Mouse (Mus musculus) small intestine, adult 2 months (tissue): Measurements from ENCODE around the gene Arid2. TPM values are rescaled to one million over a fixed set of nuclear protein-coding genes. Genes with fewer than 3 reads are reported as not detected.
A peak's percentile ranks its signal among the peaks of the same experiment; 100 is the strongest.
"Not testable (repeated sequence)": the region's sequence is repeated elsewhere in the genome, so short reads cannot be mapped to it uniquely, and the experiment has no call there.

Experiments
- H3K27ac ChIP-seq: fragments of 200-500 bp; 2 replicates; pipeline ENCODE4 v1.5.1; 2012; ENCODE audit warnings: low read depth, low read length, control low read depth, inconsistent platforms; ENCODE audit not compliant: insufficient read depth
- H3K27me3 ChIP-seq: fragments of 200-500 bp; 2 replicates; pipeline ENCODE4 v1.6.1; 2012; ENCODE audit warnings: mild to moderate bottlenecking, moderate library complexity, low read length, inconsistent platforms; ENCODE audit not compliant: control insufficient read depth, insufficient read depth
- H3K36me3 ChIP-seq: fragments of 200-500 bp; 2 replicates; pipeline ENCODE4 v1.6.1; 2012; ENCODE audit warnings: mild to moderate bottlenecking, low read length, control low read depth, inconsistent platforms; ENCODE audit not compliant: control insufficient read depth, insufficient read depth
- H3K4me1 ChIP-seq: fragments of 200-500 bp; 2 replicates; pipeline ENCODE4 v1.6.1; 2012; ENCODE audit warnings: low read length, inconsistent platforms, mixed read lengths; ENCODE audit not compliant: control insufficient read depth, insufficient read depth, insufficient read length
- H3K4me3 ChIP-seq: fragments of 200-500 bp; 2 replicates; pipeline ENCODE4 v1.5.1; 2012; ENCODE audit warnings: low read depth, mild to moderate bottlenecking, control low read depth, inconsistent platforms, low read length, moderate library complexity
- CTCF ChIP-seq: fragments of 200-500 bp; IDR thresholded peaks from 2 replicates; pipeline ENCODE4 v1.5.1; 2012; ENCODE audit warnings: low read depth, mild to moderate bottlenecking, control low read depth, inconsistent platforms, low read length, moderate library complexity, mixed read lengths; ENCODE audit not compliant: insufficient replicate concordance, insufficient read length; ENCODE audit errors: extremely low read depth
- POLR2A ChIP-seq: fragments of 200-500 bp; IDR thresholded peaks from 2 replicates; pipeline ENCODE4 v1.6.1; 2012; ENCODE audit warnings: low read depth, mild to moderate bottlenecking, control low read depth, inconsistent platforms, low read length, moderate library complexity
- WGBS: fragments of 180-500 bp; shearing (Covaris S2); methylation state at CpG from one replicate; pipeline ENCODE4 v1.1.7; 2018; 5-methylcytosine and 5-hydroxymethylcytosine counted together
- polyA plus RNA-seq: library from polyadenylated mRNA; depleted of rRNA; stranded (reverse); fragments of >200 nt; gene quantifications from 2 replicates; pipeline ENCODE4 v1.2.3, GENCODE M21; 2012

Arid2 gene
- polyA plus RNA-seq, 1 experiment, result 12.3 TPM

- no peak for TF ChIP-seq CTCF
- no peak for TF ChIP-seq POLR2A
- peak overlapping the region; percentile 80 for H3K27ac ChIP-seq
- 40% methylated on average over 7 of the region's 7 CpGs for WGBS
- H3K4me1 ChIP-seq, result peaks cover 13% of the 10 kb centered on the region; the same call in 1 of the 2 replicates
- peaks cover 2% of the 10 kb centered on the region; the same call in 1 of the 2 replicates for H3K36me3 ChIP-seq
- no peak overlapping the region for H3K4me3 ChIP-seq
- no peaks in the 10 kb centered on the region for H3K27me3 ChIP-seq
Observed at GRCm38 (mm10) chr15:96325726-96326328, 38.5 kb downstream of the Arid2 start.

DNA sequence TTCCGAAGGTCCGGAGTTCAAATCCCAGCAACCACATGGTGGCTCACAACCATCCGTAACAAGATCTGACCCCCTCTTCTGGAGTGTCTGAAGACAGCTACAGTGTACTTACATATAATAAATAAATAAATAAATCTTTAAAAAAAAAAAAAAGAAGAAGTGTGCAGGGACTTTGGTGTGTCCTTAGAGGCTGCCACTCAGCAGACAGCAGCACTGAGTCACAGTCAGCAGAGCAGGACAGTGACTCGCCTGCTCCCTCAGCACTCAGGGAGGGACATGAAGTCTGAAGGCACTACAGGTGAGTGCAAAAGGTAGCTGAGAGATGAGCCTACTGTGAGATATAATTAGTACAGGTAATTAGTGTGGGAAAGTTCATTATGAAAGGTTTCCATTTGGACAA lies 41.4 kb downstream of the Arid2 start:
- peaks cover 13% of the 10 kb centered on the region; the same call in 1 of the 2 replicates for H3K4me1 ChIP-seq
- not testable (repeated sequence) for H3K4me3 ChIP-seq, H3K27ac ChIP-seq, H3K27me3 ChIP-seq, H3K36me3 ChIP-seq
- 92% methylated on average over 4 of the region's 4 CpGs for WGBS

GRCm38 (mm10) chr15:96330536-96330935 lies 43.2 kb downstream of the Arid2 start:
- H3K4me3 ChIP-seq, result no peak overlapping the region
- TF ChIP-seq POLR2A (no peak), CTCF (no peak)
- WGBS, result 83% methylated on average over 3 of the region's 3 CpGs
- no peaks in the 10 kb centered on the region for H3K27me3 ChIP-seq
- peaks cover 8% of the 10 kb centered on the region; the same call in 1 of the 2 replicates for H3K4me1 ChIP-seq
- H3K27ac ChIP-seq, result no peak overlapping the region
- no peaks in the 10 kb centered on the region for H3K36me3 ChIP-seq

GRCm38 (mm10) chr15:96332468-96333213 lies 45.3 kb downstream of the Arid2 start:
- WGBS, result 84% methylated on average over 9 of the region's 9 CpGs
- Histone ChIP-seq H3K4me3 (no peak overlapping the region), H3K4me1 (no peaks in the 10 kb centered on the region; the same call in 1 of the 2 replicates), H3K27me3 (no peaks in the 10 kb centered on the region), H3K27ac (no peak overlapping the region), H3K36me3 (no peaks in the 10 kb centered on the region)
- TF ChIP-seq POLR2A, result no peak
- TF ChIP-seq CTCF, result no peak

DNA sequence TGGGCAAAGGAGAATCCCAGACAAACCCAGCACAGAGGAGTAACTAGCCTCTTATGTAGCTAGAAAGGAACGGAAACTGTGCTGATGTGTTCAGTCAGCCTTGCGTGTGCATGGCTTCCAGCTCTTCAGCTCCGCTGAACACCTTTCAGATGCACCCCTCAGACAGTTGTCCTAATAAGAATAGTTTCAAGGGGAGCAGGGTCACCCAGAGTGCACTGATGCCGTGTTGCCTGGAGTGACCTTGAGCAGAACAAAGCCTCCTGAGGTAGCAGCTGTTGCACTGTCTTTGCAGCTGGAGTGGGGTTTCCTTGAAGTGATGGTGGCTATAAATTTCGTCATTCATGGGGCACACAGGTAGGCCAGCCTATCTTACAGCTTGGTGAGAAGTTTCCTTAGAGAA lies 46.0 kb downstream of the Arid2 start:
- Histone ChIP-seq H3K27me3 (no peaks in the 10 kb centered on the region), H3K4me1 (no peaks in the 10 kb centered on the region; the same call in 1 of the 2 replicates), H3K36me3 (no peaks in the 10 kb centered on the region), H3K4me3 (no peak overlapping the region), H3K27ac (no peak overlapping the region)
- WGBS, result 60% methylated on average over 5 of the region's 5 CpGs
- no peak for TF ChIP-seq POLR2A
- no peak for TF ChIP-seq CTCF

DNA sequence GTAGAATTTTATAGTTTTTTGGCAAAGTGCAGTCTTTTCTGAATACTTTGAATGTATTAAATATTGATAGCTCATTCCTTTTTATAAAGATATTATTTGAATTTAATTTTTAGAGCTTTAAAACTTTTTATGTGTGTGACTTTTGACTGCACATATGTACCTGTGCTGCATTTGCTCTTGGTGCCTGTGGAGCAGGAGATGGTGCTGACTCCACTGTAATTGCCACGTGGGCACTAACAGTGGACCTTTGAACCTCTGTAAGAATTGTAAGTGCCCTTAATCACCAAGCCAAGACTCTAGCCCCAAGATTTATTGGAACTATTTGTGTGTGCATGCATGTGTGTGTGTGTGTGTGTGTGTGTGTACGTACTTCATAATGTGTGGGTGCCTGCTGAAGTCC lies 53.6 kb downstream of the Arid2 start:
- Histone ChIP-seq H3K4me1 (peaks cover 5% of the 10 kb centered on the region; the same call in 1 of the 2 replicates), H3K27ac (peak overlapping the region; percentile 37; the same call in 1 of the 2 replicates), H3K27me3 (no peaks in the 10 kb centered on the region), H3K36me3 (no peaks in the 10 kb centered on the region), H3K4me3 (no peak overlapping the region)
- WGBS, result 25% methylated on average over 2 of the region's 2 CpGs
- TF ChIP-seq POLR2A (no peak), CTCF (no peak)

GRCm38 (mm10) chr15:96342097-96342496 lies 54.8 kb downstream of the Arid2 start:
- 96% methylated on average over 8 of the region's 8 CpGs for WGBS
- no peak overlapping the region for H3K27ac ChIP-seq
- H3K36me3 ChIP-seq, result no peaks in the 10 kb centered on the region
- H3K4me1 ChIP-seq, result peaks cover 5% of the 10 kb centered on the region; the same call in 1 of the 2 replicates
- no peak for TF ChIP-seq POLR2A
- H3K27me3 ChIP-seq, result no peaks in the 10 kb centered on the region
- no peak overlapping the region for H3K4me3 ChIP-seq
